Mouse (Mus musculus) c-Kit-positive CD71-negative TER-119-negative erythroid progenitor cells, embryonic 14.5 days (primary cell): ENCODE data around the gene Gm28729.
"Not testable (repeated sequence)": the region's sequence is repeated elsewhere in the genome, so short reads cannot be mapped to it uniquely, and the experiment has no call there.

Source experiments
- DNase-seq: peaks from one replicate; pipeline ENCODE4 v3.0.0-alpha.2; 2013; ENCODE audit warnings: low read depth

Gene Gm28729

DNA sequence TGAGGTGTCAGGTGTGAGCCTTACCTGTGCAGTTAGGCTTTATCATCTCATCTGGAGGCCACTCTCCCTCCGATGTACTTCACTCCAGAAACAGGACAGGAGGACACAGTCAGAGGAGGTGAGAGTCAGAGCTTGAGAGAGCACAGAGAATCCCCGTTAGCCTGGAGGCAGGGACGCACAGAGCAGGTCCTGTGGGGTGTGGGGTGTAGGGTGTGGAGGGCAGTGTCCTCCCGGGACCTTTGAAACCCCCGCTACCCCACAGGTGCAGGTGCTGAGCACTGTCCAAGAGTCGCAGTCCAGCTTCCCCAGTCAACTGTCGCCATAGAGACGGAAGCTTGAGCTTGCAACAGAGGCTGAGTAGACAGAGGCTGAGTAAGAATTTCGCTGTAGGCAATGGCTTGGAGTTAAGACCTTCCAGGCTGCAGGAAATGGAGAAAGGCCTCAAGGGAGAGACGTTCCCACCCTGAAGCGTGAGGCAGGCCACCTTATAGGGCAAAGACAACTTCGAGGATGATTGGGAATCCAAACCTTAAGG is at the start of gene Gm28729:
TSS of gene Gm28729 (minus strand) at position 293 of the 535 bp plus-strand sequence.
- DNase-seq: no peak

DNA sequence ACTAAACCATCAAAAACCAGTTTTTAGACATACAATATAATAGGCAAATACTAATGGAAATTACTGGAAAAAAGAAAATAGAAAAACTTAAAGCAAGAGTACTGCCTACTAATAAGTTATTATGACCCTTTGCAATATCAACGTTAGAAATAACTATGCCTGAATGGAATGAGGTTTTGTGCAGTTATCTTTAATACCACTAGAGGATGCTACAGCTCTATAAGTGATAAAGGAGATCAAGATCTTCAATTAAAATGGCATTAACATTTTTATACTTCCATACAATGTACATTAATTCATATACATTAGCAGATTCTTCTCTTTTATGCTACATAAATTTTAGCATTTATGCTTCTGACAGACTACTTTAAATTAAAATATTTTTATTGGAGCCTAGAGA is 48.2 kb upstream of the Gm28729 start:
- DNase-seq: no peak

DNA sequence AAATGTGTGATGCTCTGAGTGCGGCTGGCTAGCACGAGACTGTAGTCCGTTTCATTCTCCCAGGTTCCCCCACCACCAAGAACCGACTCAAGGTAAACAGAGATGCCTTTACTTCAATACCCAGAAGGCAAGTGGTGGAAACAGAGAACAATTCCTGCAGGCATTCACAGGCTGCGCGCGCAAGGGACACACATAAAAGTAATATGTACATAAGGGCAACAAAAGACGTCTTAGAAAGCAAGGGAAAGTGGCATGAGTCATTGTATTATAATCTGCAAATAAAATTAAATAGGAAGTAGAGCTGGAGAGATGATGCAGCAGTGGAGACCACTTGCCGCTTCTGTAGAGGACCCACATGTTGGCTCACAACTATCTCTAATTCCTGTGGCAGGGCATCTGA is 47.7 kb upstream of the Gm28729 start:
- no peak for DNase-seq

DNA sequence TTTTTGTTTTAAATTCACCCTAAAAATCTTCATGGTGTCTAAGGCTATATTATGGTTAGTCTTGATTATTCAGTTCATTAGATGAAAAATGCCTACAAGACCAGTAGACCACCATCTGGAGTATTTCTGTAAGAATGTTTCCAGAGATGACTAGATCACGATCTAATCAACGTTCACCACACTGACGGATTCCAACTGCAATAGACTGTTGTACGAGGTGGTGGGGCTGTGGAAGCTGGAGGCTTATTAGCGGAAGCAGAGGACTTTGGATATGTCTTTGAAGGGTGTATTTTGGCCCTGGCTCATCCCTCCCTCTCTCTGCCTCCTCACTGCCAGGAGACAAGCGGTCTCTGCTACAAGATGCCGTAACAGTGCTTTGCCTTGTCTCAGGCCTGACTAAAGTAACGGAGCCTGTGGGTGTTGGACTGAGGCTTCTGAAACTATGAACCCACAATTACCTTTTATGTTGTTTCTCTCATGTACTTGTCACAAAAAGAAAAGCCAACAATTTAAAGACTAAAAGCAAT is 41.5 kb upstream of the Gm28729 start:
- DNase-seq: no peak

DNA sequence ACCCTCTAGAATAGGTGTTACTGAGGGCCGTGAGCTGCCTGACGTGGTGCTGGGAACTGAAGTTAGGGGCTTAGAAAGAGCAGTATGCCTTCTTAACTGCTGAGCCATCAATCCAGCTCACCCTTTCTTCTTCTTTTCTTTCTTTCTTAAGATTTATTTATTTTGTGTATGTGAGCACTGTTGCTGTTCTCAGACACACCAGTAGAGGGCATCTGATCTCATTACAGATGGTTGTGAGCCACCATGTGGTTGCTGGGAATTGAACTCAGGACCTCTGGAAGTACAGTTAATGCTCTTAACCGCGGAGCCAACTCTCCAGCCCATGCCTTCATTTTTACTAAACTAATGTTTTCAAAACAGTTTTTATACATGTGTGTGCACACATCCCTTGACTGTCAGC is 38.4 kb upstream of the Gm28729 start:
- no peak for DNase-seq

DNA sequence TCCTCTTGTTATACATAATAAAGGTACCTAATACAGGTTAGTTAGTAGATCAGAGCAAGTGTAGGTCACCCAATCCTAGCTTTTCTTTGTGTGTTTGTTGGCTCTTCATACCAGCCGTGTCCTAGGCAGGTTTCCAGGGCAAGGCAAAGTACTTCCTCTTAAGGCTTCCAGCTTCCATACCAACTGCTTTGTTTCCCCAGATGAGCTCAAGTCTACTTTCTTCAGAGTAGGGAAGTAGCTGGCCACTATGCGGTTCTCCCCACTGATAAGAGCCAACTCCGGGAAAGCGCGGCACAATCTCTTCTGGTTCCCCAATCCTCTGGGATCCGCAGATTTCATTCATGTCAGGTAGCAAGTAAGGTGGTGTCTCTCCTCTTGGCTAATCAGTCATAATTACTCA is 34.1 kb upstream of the Gm28729 start:
- DNase-seq: no peak

DNA sequence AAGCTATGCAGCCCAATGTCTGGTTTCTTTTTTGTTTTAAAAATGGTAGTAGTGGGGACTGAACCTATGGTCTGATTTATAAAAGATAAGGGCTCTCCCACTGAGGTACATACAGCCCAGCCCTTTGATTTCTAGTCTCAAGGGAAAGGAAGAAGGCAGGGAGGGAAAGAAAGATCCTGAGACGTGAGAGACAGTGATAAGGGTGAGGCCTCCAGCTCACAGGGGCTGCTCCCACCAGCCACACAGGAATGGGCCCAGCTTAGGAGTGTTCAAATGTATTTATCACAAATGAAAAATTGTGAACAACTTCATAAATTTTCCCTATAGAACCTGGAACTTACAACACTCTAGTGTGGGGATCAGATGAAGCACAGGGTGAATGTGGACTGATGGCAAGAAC is 33.5 kb upstream of the Gm28729 start:
- DNase-seq: no peak

DNA sequence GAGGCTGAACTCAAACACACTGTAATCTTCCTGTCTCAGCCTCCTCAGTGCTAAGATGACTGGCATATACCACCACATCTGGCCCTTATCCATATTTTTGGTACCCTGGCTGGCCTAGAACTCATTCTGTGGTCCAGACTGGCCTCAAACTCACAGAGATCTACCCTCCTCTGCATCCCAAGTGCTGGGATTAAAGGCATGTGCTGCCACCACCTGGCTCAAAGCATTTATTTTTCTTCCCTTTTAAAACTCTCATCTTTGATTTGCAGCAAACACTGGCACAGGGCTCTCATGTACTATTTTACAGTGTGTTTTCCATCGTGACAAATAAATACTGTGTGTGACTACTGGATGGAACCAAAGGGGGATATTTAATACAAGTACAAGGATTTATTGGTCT is 29.0 kb upstream of the Gm28729 start:
- no peak for DNase-seq

DNA sequence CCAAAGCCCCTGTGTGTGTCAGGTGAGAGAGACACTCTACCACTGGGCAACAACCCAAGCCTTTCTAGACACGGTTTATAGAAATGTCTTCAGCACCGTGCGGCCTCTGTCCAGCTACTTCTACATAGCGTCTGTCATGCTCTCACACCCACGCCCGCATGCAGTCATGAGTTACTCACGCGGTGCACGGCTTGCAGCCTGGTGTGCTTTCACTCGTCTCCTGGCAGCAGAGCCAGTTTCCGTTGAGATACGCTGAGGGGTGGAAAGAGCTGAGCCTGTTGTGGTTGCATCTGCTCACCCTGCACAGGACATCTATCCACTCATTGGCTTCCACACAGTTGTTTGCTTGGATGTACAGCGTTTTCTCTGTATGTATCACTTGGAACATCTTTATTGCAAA is 20.3 kb upstream of the Gm28729 start:
- DNase-seq: no peak

DNA sequence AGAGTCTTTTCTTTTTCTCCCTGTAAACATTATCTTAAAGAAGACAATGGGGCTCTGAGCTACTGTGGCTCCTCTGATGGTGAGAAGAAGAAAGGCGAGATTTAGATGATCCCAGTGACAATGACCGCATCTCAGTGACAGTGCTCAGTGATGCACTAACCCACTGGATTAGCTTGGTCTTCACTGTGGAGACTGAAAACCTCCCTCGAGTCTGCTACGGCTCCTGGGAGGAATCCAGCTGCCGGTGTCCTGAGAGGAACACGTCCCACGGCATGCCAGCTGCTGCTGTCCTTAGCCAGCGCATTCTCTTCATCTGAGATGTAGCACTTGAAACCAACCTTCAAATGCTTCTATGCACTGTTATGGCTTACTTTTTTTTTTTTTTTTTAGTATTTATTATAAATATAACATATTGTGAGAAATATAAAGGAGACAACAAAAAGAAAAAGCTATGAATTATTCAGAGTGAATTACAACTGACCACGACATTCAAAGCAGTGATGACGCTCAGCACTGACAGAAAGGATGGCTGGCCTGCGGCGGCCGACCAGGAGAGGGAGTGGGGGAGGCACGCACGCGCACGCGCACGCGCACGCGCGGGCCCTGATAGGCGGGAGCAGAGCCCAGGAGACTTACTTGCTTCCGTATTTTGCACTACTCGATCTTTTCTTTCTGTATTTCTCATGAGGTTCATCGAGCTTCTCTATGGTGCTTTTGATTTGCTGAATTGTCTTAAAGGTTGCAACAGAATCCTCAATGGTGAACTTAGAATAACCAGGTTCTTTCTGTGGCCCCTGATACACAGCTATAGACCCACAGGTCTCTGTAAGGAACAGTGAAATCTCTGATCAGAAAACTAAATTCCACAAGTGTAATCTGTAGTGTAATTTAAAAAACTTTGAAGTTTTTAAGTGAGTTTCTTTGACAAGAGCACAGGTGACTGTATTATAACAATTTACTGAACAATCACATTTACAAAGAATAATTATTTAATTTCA is 18.9 kb upstream of the Gm28729 start:
- peak; percentile 50 for DNase-seq

DNA sequence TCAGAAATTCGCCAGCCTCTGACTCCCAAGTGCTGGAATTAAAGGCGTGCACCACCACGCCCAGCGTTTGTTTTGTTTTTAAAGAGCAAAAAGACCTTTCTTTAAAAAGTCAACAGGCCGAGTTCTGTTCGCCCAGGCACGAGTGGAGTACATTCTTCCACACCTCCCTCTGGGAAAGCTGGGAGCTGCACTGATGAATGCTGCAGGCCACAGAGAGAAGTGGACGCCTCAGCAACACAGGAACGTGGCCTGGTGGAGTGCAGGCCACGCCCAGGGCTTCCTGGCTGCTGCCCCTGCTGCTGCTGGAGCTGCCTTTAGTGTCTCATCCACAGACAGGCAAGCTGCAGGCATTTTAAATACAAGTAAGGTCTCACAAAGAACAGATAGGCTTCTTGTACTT is 13.9 kb upstream of the Gm28729 start:
- no peak for DNase-seq

DNA sequence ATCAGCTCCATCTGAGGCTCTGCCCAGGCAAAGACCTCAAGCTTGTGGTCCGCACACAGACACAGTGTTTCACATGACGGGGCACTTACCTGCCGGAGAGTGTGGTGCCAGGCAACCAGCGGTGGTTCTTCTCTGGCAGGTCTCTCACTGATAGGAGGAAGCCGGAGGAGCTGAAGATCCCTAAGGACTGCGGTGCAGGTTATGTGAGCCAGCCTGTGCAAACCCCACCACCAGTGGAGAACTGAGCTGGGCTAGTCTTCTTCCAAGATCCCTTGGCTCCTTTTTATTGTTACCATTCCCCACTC is 12.5 kb upstream of the Gm28729 start:
- no peak for DNase-seq

DNA sequence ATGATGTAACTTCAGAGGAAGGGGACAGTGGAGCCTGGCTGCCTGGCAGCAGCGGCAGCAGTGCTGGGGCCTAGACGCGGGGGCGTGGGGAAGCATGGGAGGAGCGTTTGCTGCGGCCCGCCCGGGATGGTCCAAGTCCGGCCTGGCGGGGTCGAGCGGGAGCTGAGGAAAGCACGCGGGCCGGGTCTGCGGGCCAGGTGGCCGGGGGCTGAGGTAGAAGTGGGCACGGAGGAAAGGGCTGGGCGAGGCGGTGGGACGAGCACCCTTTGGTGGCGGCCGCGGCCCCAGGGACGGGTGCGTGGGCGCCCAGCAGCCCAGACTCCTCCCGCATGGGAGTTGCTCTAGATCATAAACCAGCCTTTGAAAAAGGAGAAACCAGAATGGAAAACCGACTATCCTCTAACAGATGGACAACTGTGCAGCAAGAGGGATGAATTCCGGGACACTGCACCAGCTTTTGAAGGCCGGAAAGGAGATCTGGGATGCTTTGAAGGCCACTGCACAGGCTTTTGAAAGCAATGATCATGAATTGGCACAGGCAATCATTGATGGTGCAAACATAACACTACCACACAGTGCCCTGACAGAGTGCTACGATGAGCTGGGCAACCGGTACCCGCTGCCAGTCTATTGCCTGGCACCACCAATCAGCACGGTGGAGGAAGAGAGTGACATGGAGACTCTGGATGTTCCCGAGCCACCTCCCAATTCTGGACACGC is 12.0 kb upstream of the Gm28729 start:
- no peak for DNase-seq

DNA sequence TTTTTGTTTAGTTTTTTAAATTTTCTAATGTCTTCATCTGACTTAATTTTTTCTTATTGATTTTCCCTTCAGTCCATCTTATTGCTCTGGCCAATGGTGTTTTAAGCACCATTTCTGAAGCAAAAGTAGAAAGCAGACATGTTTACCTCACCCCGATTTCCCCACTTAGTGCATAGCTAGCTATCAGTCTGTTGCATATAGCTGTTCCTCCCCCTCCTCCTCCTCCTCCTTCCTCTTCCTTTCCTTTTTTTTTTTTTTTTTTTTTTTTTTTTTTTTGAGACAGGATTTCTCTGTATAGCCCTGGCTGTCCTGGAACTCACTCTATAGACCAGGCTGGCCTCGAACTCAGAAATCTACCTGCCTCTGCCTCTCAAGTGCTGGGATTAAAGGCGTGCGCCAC is 11.0 kb upstream of the Gm28729 start:
- DNase-seq: not testable (repeated sequence)

DNA sequence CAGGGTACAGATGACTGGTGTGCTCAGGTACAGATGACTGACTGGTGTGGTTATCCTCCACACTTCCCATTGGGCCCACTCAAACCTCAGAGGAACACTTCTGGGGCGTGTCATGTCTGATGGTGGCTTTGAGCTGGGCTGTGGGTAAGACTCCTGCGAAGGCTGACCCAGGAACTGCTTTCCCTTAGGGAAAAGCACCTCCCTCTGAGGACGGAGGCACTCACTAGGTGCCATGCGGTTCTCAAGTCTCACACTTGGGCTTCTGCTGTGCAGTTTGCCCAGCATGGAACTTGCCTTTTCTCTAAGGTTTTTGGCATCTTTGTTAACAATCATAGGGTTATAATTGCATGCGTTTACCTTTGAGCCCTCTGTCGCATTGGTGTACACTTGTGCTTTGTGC is 10.4 kb upstream of the Gm28729 start:
- no peak for DNase-seq

DNA sequence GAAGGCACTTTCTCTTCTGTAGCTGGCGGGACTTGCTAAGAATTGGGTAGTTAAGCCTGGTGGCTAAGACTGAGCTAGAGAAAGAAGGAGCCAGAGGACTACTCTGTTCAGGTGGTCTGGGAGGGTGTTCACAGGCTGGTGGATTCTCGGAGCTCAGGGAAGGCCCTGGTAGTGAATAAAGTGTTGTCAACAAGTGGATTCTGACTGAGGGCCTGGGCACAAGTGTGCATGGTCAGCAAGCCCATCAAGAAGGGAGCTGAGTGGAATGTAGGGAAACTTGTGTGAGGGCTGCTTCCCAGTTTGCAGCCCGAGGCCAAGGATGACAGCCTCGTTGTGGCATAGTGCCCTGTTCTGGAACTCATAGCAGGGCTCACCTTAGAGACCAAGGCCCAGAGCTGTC is 9.2 kb upstream of the Gm28729 start:
- DNase-seq: no peak

DNA sequence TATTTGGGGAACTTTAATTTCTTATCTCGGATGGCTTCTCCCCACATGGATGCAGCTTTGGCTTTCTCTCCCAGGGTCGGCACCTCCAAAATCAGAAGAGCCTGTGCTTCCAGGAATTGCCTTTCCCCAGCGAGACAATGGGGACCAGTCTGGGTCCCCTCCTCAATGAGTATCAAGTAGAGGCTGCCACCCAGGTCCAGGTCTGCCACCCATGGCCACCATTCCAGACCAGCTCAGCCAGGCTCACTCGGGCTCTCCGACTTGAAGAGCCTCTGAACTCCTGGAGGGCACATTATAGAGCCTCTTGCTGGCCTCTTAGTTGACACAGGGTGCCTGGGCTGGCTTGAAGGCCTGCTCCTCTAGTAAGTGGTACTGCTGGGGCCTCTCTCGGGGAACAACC is 8.4 kb upstream of the Gm28729 start:
- DNase-seq: no peak

DNA sequence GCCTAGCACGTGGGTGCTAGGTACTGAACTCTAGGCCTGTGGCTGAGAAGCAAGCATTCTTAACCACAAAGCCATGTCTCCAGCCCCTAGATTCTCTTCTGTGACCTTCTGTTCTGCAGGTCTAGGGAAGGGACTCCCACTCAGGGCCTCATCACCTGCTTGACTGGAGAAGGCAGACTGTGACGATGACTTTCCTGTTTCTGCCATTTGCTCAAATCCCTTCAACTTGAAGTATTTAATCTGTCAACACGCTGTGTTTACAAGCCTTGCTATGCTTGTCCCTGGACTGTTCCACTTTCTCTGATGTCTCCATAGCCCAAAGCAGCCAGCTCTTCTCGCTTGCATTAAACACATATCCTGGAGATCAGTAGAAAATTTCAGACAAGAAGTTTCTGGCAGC is 7.5 kb upstream of the Gm28729 start:
- no peak for DNase-seq

DNA sequence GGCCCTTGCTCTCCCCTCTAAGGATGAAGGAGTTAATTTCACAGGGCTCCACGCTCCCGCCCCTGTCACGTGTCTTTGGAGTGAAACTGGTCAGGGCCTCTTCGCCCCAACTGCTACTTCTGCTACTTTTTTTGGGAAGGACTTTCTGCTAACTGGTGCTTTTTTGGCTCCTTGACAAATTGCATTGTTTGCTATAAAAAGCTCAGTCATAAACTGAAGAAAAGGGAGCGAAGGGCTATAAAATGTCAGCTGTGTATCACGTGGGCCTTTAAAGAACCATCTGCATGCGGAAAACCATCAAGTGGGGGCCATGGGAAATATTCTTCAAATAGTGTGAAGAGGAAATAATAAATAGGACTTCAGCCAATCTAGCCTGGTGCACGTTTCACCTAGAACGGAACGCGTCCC is 5.6 kb upstream of the Gm28729 start:
- DNase-seq: no peak

DNA sequence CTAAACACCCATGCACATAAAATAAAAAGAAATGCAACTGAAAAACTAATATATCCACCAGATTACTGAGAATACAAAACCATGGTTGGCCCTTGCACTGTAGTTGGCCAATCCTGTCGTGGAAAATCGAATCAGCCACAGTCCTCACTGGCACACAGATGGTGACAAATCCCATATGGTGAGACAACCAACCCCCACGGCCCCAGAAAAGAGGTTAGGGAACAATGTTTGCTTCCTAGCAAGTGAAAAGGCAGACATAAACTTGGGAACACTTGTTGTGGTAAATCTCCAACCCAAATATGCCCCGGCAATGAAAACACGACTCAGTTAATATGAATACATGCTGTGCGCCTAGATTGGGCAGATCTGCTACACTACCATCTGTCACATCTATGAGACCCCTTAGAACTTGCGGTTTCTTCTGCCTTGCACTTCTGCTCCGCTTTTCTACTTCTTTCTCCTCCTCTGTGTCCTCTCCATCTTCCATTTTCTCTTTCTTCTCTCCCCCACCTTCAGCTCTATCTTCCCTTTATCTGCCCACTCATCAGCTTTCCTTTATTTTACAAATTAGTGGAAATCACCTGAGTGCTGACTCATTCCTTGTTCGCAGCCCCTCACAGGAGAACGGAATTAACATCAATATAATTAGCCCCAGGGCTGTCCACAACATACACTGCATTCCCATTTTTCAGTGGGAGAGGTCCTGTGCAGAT is 5.1 kb upstream of the Gm28729 start:
- DNase-seq: no peak

DNA sequence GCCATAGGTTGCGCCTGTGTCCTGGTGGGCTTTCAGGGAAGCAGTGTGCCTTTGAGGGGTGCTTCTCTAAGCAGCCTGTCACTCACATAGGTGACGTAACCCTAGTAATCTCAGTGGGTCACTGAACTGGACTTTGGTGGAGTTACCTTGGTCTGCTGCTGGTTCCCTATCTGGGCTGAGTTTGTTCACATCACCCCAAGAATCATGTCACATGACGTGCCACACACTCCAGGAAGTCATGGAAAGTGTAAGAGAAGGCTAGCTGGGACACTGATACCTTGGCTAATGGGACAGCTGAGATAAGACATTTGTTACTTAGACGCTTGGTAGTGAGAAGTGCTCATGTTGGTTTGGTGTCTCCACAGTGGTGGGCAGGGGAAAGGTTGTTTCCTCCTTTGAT is 947 bp upstream of the Gm28729 start:
- no peak for DNase-seq

DNA sequence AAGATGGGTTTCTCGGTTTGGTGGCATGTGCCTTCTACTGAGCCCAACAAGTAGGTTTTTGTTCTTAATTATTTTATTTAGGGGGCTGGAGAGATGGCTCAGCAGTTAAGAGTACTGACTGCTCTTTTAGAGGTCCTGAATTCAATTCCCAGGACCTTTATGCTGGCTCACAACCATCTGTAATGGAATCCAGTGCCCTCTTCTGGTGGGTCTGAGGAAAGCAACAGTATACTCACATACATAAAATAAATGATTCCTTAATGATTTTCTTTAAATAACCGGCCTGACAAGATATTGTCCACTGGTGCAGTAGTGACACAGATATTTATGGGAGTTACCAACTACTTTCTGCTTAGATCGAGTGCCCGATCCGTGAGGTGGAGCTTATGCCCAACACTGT is 1.9 kb downstream of the Gm28729 start:
- no peak for DNase-seq
